Mouse (Mus musculus) heart, embryonic 16.5 days (tissue): Measurements from ENCODE around the gene Parm1. TPM values are rescaled to one million over a fixed set of nuclear protein-coding genes. Genes with fewer than 3 reads are reported as not detected.

Source experiments
- ATAC-seq: fragments of 200-750 bp; cut with Nextera tagmentation; replicated peaks from 2 replicates; pipeline ENCODE4 v1.8.0; 2017; ENCODE audit warnings: moderate number of reproducible peaks; ENCODE audit not compliant: insufficient read depth, low FRiP score; ENCODE audit errors: extremely low read depth
- H3K27ac ChIP-seq: fragments of 300-500 bp; sonication (generic); 2 replicates; pipeline ENCODE4 v1.5.1; 2014; ENCODE audit warnings: mild to moderate bottlenecking, low read length, control low read depth, moderate library complexity
- H3K27me3 ChIP-seq: fragments of 300-500 bp; sonication (generic); 2 replicates; pipeline ENCODE4 v1.6.1; 2014; ENCODE audit warnings: low read length, mixed read lengths; ENCODE audit not compliant: control insufficient read depth, insufficient read depth
- H3K36me3 ChIP-seq: fragments of 300-500 bp; sonication (generic); 2 replicates; pipeline ENCODE4 v1.6.1; 2014; ENCODE audit not compliant: control insufficient read depth, insufficient read depth
- H3K4me1 ChIP-seq: fragments of 300-500 bp; sonication (generic); 2 replicates; pipeline ENCODE4 v1.6.1; 2014; ENCODE audit warnings: low read length, mixed read lengths; ENCODE audit not compliant: control insufficient read depth, insufficient read depth
- H3K4me2 ChIP-seq: fragments of 300-500 bp; sonication (generic); 2 replicates; pipeline ENCODE4 v1.6.1; 2014; ENCODE audit warnings: low read depth, mild to moderate bottlenecking, control low read depth, low read length
- H3K4me3 ChIP-seq: fragments of 300-500 bp; sonication (generic); 2 replicates; pipeline ENCODE4 v1.5.1; 2014; ENCODE audit warnings: mild to moderate bottlenecking, control low read depth, low read length
- H3K9ac ChIP-seq: fragments of 300-500 bp; sonication (generic); 2 replicates; pipeline ENCODE4 v1.6.1; 2014; ENCODE audit warnings: low read length, control low read depth
- H3K9me3 ChIP-seq: fragments of 300-500 bp; sonication (generic); replicated peaks from 2 replicates; pipeline ENCODE4 v1.6.1; 2016; ENCODE audit warnings: low read length; ENCODE audit not compliant: control insufficient read depth
- WGBS: fragments of 180-500 bp; shearing (Covaris S2); extraction: QIAGEN DNeasy Blood & Tissue Kit; methylation state at CpG from one replicate; pipeline ENCODE4 v1.1.7; 2014; 5-methylcytosine and 5-hydroxymethylcytosine counted together
- polyA plus RNA-seq: library from polyadenylated mRNA; unstranded; fragments of >200 nt; fragmentation: Nextera tagmentation; extraction: Ambion mirVana; gene quantifications from 2 replicates; pipeline ENCODE4 v1.2.1, GENCODE M21; 2015

Gene Parm1
- polyA plus RNA-seq, 1 experiment from 2014 or later = 32.5 TPM

DNA sequence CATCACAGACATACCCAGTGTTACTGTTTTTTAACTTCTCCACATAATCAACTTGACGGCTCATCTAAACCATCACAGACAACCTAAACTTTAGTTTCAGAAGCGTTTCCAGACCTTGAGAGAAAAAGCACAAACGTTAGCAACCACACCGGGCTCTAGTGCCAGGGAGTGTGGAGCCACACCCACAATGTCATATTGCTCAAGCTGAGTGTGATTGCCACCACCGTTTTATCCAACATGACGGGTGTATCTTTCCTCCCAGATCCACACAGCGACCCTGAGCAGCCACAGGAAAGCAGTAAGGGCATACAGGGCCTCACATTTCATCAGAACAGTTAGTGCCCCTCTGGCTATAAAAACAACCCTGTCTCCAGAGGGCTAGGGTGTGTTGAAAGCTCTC lies 45.1 kb downstream of the Parm1 start:
- no peaks in the 10 kb centered on the region for H3K27me3 ChIP-seq
- peak overlapping the region; percentile 58 for H3K27ac ChIP-seq
- no peaks in the 10 kb centered on the region for H3K9me3 ChIP-seq
- H3K36me3 ChIP-seq = no peaks in the 10 kb centered on the region
- H3K4me2 ChIP-seq = no peak overlapping the region
- no peak overlapping the region for H3K4me3 ChIP-seq
- peaks cover 39% of the 10 kb centered on the region for H3K4me1 ChIP-seq
- no peak; the same call in 1 of the 2 replicates for ATAC-seq
- H3K9ac ChIP-seq = no peak overlapping the region
- WGBS = 51% methylated on average over 7 of the region's 7 CpGs

DNA sequence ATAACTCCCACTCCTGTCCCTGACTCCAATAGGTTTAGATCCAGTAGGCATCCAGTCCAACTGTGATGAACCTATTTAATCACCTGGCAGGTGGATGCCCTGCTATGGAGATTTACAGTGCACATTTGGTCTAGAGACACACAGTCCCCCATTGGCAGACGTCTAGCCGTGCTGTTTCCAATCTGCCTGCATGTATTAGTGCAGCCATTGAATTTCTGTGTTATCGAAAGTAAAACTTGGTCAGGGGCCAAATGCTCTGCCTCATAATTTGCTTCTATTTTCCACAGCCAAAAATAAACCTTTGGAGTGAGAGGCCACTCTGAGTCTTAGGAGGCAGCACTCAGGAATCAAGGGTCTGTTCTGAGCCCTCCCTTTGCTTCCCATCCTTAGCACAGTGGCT lies 46.6 kb downstream of the Parm1 start:
- peak; percentile 58; the same call in 1 of the 2 replicates for ATAC-seq
- 14% methylated on average over 3 of the region's 3 CpGs for WGBS
- H3K9ac ChIP-seq = peak overlapping the region; percentile 38
- H3K4me1 ChIP-seq = peaks cover 48% of the 10 kb centered on the region
- no peaks in the 10 kb centered on the region for H3K9me3 ChIP-seq
- H3K4me3 ChIP-seq = peak overlapping the region; percentile 14; the same call in 1 of the 2 replicates
- H3K27ac ChIP-seq = peak overlapping the region; percentile 87
- no peaks in the 10 kb centered on the region for H3K36me3 ChIP-seq
- H3K4me2 ChIP-seq = peak overlapping the region; percentile 44
- no peaks in the 10 kb centered on the region for H3K27me3 ChIP-seq

DNA sequence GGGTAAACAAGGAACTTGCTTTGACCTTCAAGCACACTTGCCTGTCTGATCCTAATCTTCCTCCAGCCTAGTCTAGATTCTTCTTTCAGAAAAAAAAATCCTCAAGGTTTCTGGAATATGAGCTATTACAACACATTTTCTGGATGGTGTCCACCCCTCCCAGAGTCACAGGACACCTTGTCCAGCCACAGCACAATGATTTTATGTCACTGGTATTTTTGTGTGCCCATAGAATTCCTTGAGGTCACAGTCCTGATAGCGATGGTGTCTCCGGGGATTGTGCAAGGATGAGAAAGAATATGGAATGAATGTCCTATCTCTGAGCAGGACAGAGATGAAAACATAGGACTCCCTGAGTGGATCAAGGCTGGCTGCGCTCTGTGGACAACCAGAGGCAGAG lies 48.0 kb downstream of the Parm1 start:
- Histone ChIP-seq H3K36me3 (no peaks in the 10 kb centered on the region), H3K4me2 (no peak overlapping the region), H3K4me3 (no peak overlapping the region), H3K27ac (no peak overlapping the region), H3K4me1 (peaks cover 44% of the 10 kb centered on the region), H3K9ac (no peak overlapping the region), H3K27me3 (no peaks in the 10 kb centered on the region), H3K9me3 (no peaks in the 10 kb centered on the region)
- WGBS = 73% methylated on average over 3 of the region's 3 CpGs
- no peak for ATAC-seq

- Histone ChIP-seq H3K4me2 (no peak overlapping the region), H3K4me1 (peaks cover 44% of the 10 kb centered on the region)
Measured at GRCm38 (mm10) chr5:91566591-91566990, 49.2 kb downstream of the Parm1 start.

GRCm38 (mm10) chr5:91574211-91574610 lies 56.8 kb downstream of the Parm1 start:
- H3K27me3 ChIP-seq = no peaks in the 10 kb centered on the region
- no peak overlapping the region for H3K4me3 ChIP-seq
- ATAC-seq = no peak
- no peaks in the 10 kb centered on the region for H3K9me3 ChIP-seq
- H3K27ac ChIP-seq = no peak overlapping the region
- no peaks in the 10 kb centered on the region for H3K36me3 ChIP-seq
- H3K9ac ChIP-seq = no peak overlapping the region
- 80% methylated on average over 2 of the region's 2 CpGs for WGBS
- H3K4me1 ChIP-seq = peaks cover 19% of the 10 kb centered on the region
- no peak overlapping the region for H3K4me2 ChIP-seq

More at GRCm38 (mm10) chr5:91566591-91566990, 49.2 kb downstream of the Parm1 start:
- Histone ChIP-seq H3K4me3 (no peak overlapping the region), H3K27me3 (no peaks in the 10 kb centered on the region), H3K27ac (no peak overlapping the region), H3K36me3 (no peaks in the 10 kb centered on the region), H3K9ac (no peak overlapping the region), H3K9me3 (no peaks in the 10 kb centered on the region)
- ATAC-seq = no peak
- WGBS = 58% methylated on average over 3 of the region's 3 CpGs

GRCm38 (mm10) chr5:91578924-91579323 lies 61.5 kb downstream of the Parm1 start:
- Histone ChIP-seq H3K27me3 (no peaks in the 10 kb centered on the region), H3K4me2 (no peak overlapping the region), H3K9me3 (no peaks in the 10 kb centered on the region), H3K36me3 (no peaks in the 10 kb centered on the region), H3K4me3 (no peak overlapping the region), H3K27ac (no peak overlapping the region), H3K4me1 (peaks cover 32% of the 10 kb centered on the region), H3K9ac (no peak overlapping the region)
- 59% methylated on average over 7 of the region's 7 CpGs for WGBS
- no peak for ATAC-seq

GRCm38 (mm10) chr5:91581799-91582198 lies 64.4 kb downstream of the Parm1 start:
- no peaks in the 10 kb centered on the region for H3K9me3 ChIP-seq
- no peaks in the 10 kb centered on the region for H3K27me3 ChIP-seq
- 40% methylated on average over 4 of the region's 4 CpGs for WGBS
- H3K4me3 ChIP-seq = no peak overlapping the region
- no peak overlapping the region for H3K9ac ChIP-seq
- no peak overlapping the region for H3K4me2 ChIP-seq
- peak; percentile 80 for ATAC-seq
- peak overlapping the region; percentile 81 for H3K27ac ChIP-seq
- H3K4me1 ChIP-seq = peaks cover 31% of the 10 kb centered on the region
- H3K36me3 ChIP-seq = no peaks in the 10 kb centered on the region

GRCm38 (mm10) chr5:91586206-91586605 lies 68.8 kb downstream of the Parm1 start:
- Histone ChIP-seq H3K9ac (no peak overlapping the region), H3K27me3 (no peaks in the 10 kb centered on the region), H3K9me3 (peaks cover 7% of the 10 kb centered on the region; the same call in 1 of the 2 replicates), H3K4me1 (peaks cover 38% of the 10 kb centered on the region), H3K36me3 (no peaks in the 10 kb centered on the region), H3K27ac (peak overlapping the region; percentile 79), H3K4me2 (no peak overlapping the region), H3K4me3 (no peak overlapping the region)
- 30% methylated on average over 3 of the region's 3 CpGs for WGBS
- ATAC-seq = 0 out of 2 replicates have a peak, but pooled peaks have one; percentile 34

- no peaks in the 10 kb centered on the region for H3K27me3 ChIP-seq
- no peak overlapping the region for H3K27ac ChIP-seq
- 75% methylated on average over 5 of the region's 5 CpGs for whole genome bisulfite sequencing
Measured at GRCm38 (mm10) chr5:91594083-91594482, 76.7 kb downstream of the Parm1 start.

More at GRCm38 (mm10) chr5:91594083-91594482, 76.7 kb downstream of the Parm1 start:
- ATAC-seq = no peak
- Histone ChIP-seq H3K9me3 (peaks cover 3% of the 10 kb centered on the region; the same call in 1 of the 2 replicates), H3K4me3 (no peak overlapping the region), H3K4me2 (no peak overlapping the region), H3K9ac (no peak overlapping the region), H3K4me1 (peaks cover 4% of the 10 kb centered on the region), H3K36me3 (peaks cover 5% of the 10 kb centered on the region; the same call in 1 of the 2 replicates)
